Mouse (Mus musculus): ENCODE data around the gene Cfdp1.

The Cfdp1 gene

GRCm38 (mm10) chr8:111796528-111796927 lies 57.6 kb downstream of the Cfdp1 start:
- DNase-seq (ENCODE audit: low read depth, low spot score), result peak; percentile 42

GRCm38 (mm10) chr8:111793324-111793917 lies 60.7 kb downstream of the Cfdp1 start:
- DNase-seq (ENCODE audit: low read depth, low spot score), result no peak

- no peak for DNase-seq (ENCODE audit: low read depth, low spot score)
Observed at GRCm38 (mm10) chr8:111789639-111790038, 64.5 kb downstream of the Cfdp1 start.

GRCm38 (mm10) chr8:111789200-111789599 lies 64.9 kb downstream of the Cfdp1 start:
- no peak for DNase-seq (ENCODE audit: low read depth, low spot score)

- DNase-seq (ENCODE audit: low read depth, low spot score), result no peak
Observed at GRCm38 (mm10) chr8:111788497-111788896, 65.6 kb downstream of the Cfdp1 start.

GRCm38 (mm10) chr8:111788085-111788484 lies 66.0 kb downstream of the Cfdp1 start:
- no peak for DNase-seq (ENCODE audit: low read depth, low spot score)

- DNase-seq (ENCODE audit: low read depth, low spot score), result no peak
Observed at GRCm38 (mm10) chr8:111787683-111788082, 66.4 kb downstream of the Cfdp1 start.

GRCm38 (mm10) chr8:111786701-111787588 lies 67.1 kb downstream of the Cfdp1 start:
- peak; percentile 48 for DNase-seq (ENCODE audit: low read depth, low spot score)

GRCm38 (mm10) chr8:111786116-111786515 lies 68.0 kb downstream of the Cfdp1 start:
- DNase-seq (ENCODE audit: low read depth, low spot score), result no peak

- peak; percentile 48 for DNase-seq (ENCODE audit: low read depth, low spot score)
Observed at GRCm38 (mm10) chr8:111782671-111783394, 71.3 kb downstream of the Cfdp1 start.

GRCm38 (mm10) chr8:111782161-111782560 lies 71.9 kb downstream of the Cfdp1 start:
- no peak for DNase-seq (ENCODE audit: low read depth, low spot score)

GRCm38 (mm10) chr8:111780697-111781424 lies 73.2 kb downstream of the Cfdp1 start:
- DNase-seq (ENCODE audit: low read depth, low spot score), result no peak

GRCm38 (mm10) chr8:111779690-111780089 lies 74.4 kb downstream of the Cfdp1 start:
- no peak for DNase-seq (ENCODE audit: low read depth, low spot score)

GRCm38 (mm10) chr8:111778801-111779200 lies 75.3 kb downstream of the Cfdp1 start:
- DNase-seq (ENCODE audit: low read depth, low spot score), result no peak

GRCm38 (mm10) chr8:111776492-111776891 lies 77.6 kb downstream of the Cfdp1 start:
- no peak for DNase-seq (ENCODE audit: low read depth, low spot score)

- DNase-seq (ENCODE audit: low read depth, low spot score), result no peak
Observed at GRCm38 (mm10) chr8:111775766-111776165, 78.3 kb downstream of the Cfdp1 start.

- no peak for DNase-seq (ENCODE audit: low read depth, low spot score)
Observed at GRCm38 (mm10) chr8:111773476-111773875, 80.6 kb downstream of the Cfdp1 start.

GRCm38 (mm10) chr8:111773057-111773456 lies 81.0 kb downstream of the Cfdp1 start:
- no peak for DNase-seq (ENCODE audit: low read depth, low spot score)

GRCm38 (mm10) chr8:111772083-111772482 lies 82.0 kb downstream of the Cfdp1 start:
- no peak for DNase-seq (ENCODE audit: low read depth, low spot score)

- no peak for DNase-seq (ENCODE audit: low read depth, low spot score)
Observed at GRCm38 (mm10) chr8:111771625-111772020, 82.5 kb downstream of the Cfdp1 start.

- peak; percentile 64 for DNase-seq (ENCODE audit: low read depth, low spot score)
Observed at GRCm38 (mm10) chr8:111770958-111771624, 83.0 kb downstream of the Cfdp1 start.
